Mouse (Mus musculus) olfactory bulb, adult 2 months (tissue): ENCODE measurements around the gene Rgp1.

Experiments used
- CTCF ChIP-seq: fragments of 200-500 bp; IDR thresholded peaks from 2 replicates; pipeline ENCODE4 v1.5.1; 2012; ENCODE audit warnings: low read depth, mild to moderate bottlenecking, low read length, moderate library complexity; ENCODE audit not compliant: insufficient read depth
- POLR2A ChIP-seq: fragments of 200-500 bp; IDR thresholded peaks from 2 replicates; pipeline ENCODE4 v1.6.1; 2012; ENCODE audit warnings: mild to moderate bottlenecking, low read depth, low read length, moderate library complexity; ENCODE audit not compliant: insufficient read depth

DNA sequence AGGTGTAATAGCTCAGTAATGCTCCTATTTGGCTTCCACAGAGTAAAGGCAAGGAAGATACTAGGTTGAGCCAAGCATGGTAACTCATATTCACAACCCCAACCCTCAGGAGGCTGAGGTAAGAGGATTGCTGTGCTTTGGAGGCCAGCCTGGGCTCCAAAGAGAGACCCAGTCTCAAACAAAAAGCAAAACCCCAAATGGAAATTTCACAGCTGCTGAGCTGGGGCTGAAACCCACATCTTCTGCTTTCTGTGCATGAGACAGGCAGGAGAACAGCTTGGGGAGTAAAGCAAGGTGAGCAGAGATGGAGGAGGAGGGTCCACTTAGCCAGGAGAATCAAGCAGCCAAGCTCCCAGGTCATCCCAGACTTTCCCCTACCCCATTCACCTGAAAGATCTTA is 24.6 kb upstream of the Rgp1 start:
- TF ChIP-seq CTCF: no peak
- no peak for TF ChIP-seq POLR2A
